Mouse (Mus musculus): ENCODE measurements around the gene Myrf. TPM values are rescaled to one million over a fixed set of nuclear protein-coding genes. Genes with fewer than 3 reads are reported as not detected.

Myrf gene
- polyA plus RNA-seq, 1 experiment: 43.1 TPM

- no peak for DNase-seq
- no peaks in the 10 kb centered on the region for H3K27me3 ChIP-seq (ENCODE audit: control insufficient read depth, insufficient read depth, low read length)
- WGBS: 91% methylated on average over 15 of the region's 15 CpGs
- 0 out of 2 replicates have a peak, but pooled peaks cover 4% of the 10 kb centered on the region for H3K4me1 ChIP-seq (ENCODE audit: control insufficient read depth, insufficient read depth, low read length)
- no peak overlapping the region for H3K4me3 ChIP-seq (replicated peaks; ENCODE audit: insufficient read depth, low read depth, low read length)
- TF ChIP-seq CTCF (IDR thresholded peaks at IDR 0.05; ENCODE audit: borderline replicate concordance, insufficient read depth, low read depth, low read length) (no peak), POLR2A (IDR thresholded peaks at IDR 0.05; ENCODE audit: borderline replicate concordance, insufficient read depth, low read length) (no peak)
- H3K27ac ChIP-seq (ENCODE audit: insufficient read depth, low read length): no peak overlapping the region
Observed at GRCm38 (mm10) chr19:10268851-10269250, 28.3 kb upstream of the Myrf start.

GRCm38 (mm10) chr19:10267953-10268352 lies 27.4 kb upstream of the Myrf start:
- H3K27me3 ChIP-seq (ENCODE audit: control insufficient read depth, insufficient read depth, low read length): no peaks in the 10 kb centered on the region
- TF ChIP-seq POLR2A (IDR thresholded peaks at IDR 0.05; ENCODE audit: borderline replicate concordance, insufficient read depth, low read length): no peak
- no peak for TF ChIP-seq CTCF (IDR thresholded peaks at IDR 0.05; ENCODE audit: borderline replicate concordance, insufficient read depth, low read depth, low read length)
- H3K4me3 ChIP-seq (replicated peaks; ENCODE audit: insufficient read depth, low read depth, low read length): no peak overlapping the region
- 96% methylated on average over 10 of the region's 10 CpGs for WGBS
- H3K4me1 ChIP-seq (ENCODE audit: control insufficient read depth, insufficient read depth, low read length): 0 out of 2 replicates have a peak, but pooled peaks cover 4% of the 10 kb centered on the region
- no peak overlapping the region for H3K27ac ChIP-seq (ENCODE audit: insufficient read depth, low read length)
- no peak for DNase-seq

- TF ChIP-seq POLR2A (IDR thresholded peaks at IDR 0.05; ENCODE audit: borderline replicate concordance, insufficient read depth, low read length) (no peak), CTCF (IDR thresholded peaks at IDR 0.05; ENCODE audit: borderline replicate concordance, insufficient read depth, low read depth, low read length) (no peak)
- WGBS: 56% methylated on average over 15 of the region's 15 CpGs
- no peak overlapping the region for H3K27ac ChIP-seq (ENCODE audit: insufficient read depth, low read length)
- H3K4me1 ChIP-seq (ENCODE audit: control insufficient read depth, insufficient read depth, low read length): 0 out of 2 replicates have a peak, but pooled peaks cover 4% of the 10 kb centered on the region
- peak in 1 of 2 experiments; percentile 32 for DNase-seq
- no peaks in the 10 kb centered on the region for H3K27me3 ChIP-seq (ENCODE audit: control insufficient read depth, insufficient read depth, low read length)
- H3K4me3 ChIP-seq (replicated peaks; ENCODE audit: insufficient read depth, low read depth, low read length): no peak overlapping the region
Observed at GRCm38 (mm10) chr19:10267057-10267456, 26.5 kb upstream of the Myrf start.

DNA sequence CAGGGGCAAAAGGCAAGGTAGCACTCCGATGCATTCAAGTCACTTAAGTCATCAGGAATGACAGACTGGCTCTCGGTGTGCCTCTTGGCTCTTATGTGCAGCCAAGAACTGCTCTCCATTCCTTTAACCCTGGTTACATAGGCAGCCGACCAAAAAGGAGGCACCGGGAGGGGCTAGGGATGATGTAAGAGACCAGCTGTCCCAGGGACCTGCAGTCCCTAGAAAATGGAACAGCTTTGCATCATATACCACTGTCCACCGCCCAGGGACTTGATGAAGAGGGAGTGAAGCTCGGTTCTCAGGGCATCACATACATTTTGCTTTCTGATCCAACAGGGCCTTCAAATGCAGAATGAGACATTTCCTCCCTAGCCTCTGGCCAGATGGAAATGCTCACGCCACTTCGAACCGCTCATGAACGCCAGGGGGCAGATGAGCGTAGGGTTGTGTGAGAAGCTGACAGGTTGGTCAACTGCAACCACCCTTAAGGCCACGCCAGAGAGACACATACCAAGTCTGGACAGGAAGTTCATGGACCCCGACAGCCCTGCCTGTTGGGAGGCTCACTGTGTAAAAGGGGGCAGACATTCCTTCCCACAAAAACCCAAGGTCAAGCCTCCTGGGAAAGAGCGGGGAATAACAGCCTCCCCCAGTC lies 25.8 kb upstream of the Myrf start:
- Histone ChIP-seq H3K27ac (ENCODE audit: insufficient read depth, low read length) (no peak overlapping the region), H3K27me3 (ENCODE audit: control insufficient read depth, insufficient read depth, low read length) (no peaks in the 10 kb centered on the region), H3K4me3 (replicated peaks; ENCODE audit: insufficient read depth, low read depth, low read length) (no peak overlapping the region), H3K4me1 (ENCODE audit: control insufficient read depth, insufficient read depth, low read length) (0 out of 2 replicates have a peak, but pooled peaks cover 7% of the 10 kb centered on the region)
- peak; percentile 54 to 60 for DNase-seq
- TF ChIP-seq CTCF (IDR thresholded peaks at IDR 0.05; ENCODE audit: borderline replicate concordance, insufficient read depth, low read depth, low read length) (peak; percentile 53), POLR2A (IDR thresholded peaks at IDR 0.05; ENCODE audit: borderline replicate concordance, insufficient read depth, low read length) (no peak)
- WGBS: 35% methylated on average over 14 of the region's 14 CpGs

- DNase-seq: no peak
- 64% methylated on average over 7 of the region's 7 CpGs for WGBS
- Histone ChIP-seq H3K27ac (ENCODE audit: insufficient read depth, low read length) (no peak overlapping the region), H3K4me1 (ENCODE audit: control insufficient read depth, insufficient read depth, low read length) (0 out of 2 replicates have a peak, but pooled peaks cover 5% of the 10 kb centered on the region), H3K4me3 (replicated peaks; ENCODE audit: insufficient read depth, low read depth, low read length) (no peak overlapping the region), H3K27me3 (ENCODE audit: control insufficient read depth, insufficient read depth, low read length) (no peaks in the 10 kb centered on the region)
- TF ChIP-seq POLR2A (IDR thresholded peaks at IDR 0.05; ENCODE audit: borderline replicate concordance, insufficient read depth, low read length) (no peak), CTCF (IDR thresholded peaks at IDR 0.05; ENCODE audit: borderline replicate concordance, insufficient read depth, low read depth, low read length) (no peak)
Observed at GRCm38 (mm10) chr19:10261369-10261768, 20.8 kb upstream of the Myrf start.

DNA sequence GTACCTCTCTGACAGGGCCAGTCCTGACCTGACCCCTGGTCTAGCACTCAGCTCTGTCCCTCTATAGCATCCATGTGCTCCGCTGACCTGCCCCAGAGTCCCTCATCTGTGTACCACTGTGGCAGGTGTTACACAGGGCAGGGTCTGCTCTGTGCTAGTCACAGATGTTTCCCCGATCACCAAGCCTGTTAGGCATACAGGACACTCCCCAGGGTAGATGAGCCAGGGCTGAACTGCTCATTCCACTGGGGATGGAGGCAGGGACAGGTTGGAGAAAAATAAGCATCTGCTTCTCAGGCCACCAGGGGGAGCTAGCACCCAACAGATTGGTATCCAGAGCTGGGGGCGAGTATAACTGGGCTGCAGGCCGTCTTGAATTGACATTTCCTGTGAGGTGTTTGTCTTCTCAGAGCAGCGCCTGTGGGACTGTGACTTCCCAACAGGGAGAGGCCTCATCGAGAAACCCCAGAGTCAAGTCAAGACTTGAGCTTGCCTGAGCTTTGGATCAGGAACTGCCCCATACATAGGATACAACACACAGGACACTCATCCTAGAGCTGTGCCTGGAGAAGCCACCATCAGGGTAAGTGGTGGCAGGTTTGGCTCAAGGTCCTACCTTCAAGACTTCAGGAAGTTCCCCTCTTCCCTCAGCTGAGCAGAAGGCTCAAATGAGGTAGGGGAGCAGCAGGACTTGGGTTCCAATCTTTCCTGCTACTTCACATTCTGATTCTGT lies 17.9 kb upstream of the Myrf start:
- H3K4me1 ChIP-seq (ENCODE audit: control insufficient read depth, insufficient read depth, low read length): 0 out of 2 replicates have a peak, but pooled peaks cover 3% of the 10 kb centered on the region
- TF ChIP-seq CTCF (IDR thresholded peaks at IDR 0.05; ENCODE audit: borderline replicate concordance, insufficient read depth, low read depth, low read length): peak; percentile 90
- no peak for TF ChIP-seq POLR2A (IDR thresholded peaks at IDR 0.05; ENCODE audit: borderline replicate concordance, insufficient read depth, low read length)
- peak; percentile 59 to 76 for DNase-seq
- H3K27me3 ChIP-seq (ENCODE audit: control insufficient read depth, insufficient read depth, low read length): no peaks in the 10 kb centered on the region
- no peak overlapping the region for H3K27ac ChIP-seq (ENCODE audit: insufficient read depth, low read length)
- no peak overlapping the region for H3K4me3 ChIP-seq (replicated peaks; ENCODE audit: insufficient read depth, low read depth, low read length)
- 24% methylated on average over 6 of the region's 6 CpGs for WGBS

DNA sequence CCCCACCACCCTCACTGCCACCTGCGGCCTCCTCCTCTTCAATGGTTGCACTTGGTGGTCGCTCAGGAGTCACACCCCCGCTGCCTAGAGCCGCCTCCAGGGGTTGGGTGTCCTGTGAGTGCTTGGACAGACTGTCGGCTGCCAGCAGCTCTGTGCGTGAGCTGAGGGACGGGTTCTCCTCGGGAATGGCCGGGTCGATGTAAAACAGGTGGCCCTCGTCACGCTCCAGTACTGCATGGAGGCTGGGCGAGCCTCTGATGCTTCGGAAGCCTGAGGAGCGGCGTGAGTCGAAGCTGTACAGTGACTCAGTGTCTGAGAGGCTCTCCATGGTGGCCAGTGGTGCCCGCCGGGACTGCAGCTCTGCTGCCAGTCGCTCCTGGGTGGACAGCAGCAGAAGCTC lies 7.6 kb upstream of the Myrf start:
- Histone ChIP-seq H3K27ac (ENCODE audit: insufficient read depth, low read length) (no peak overlapping the region), H3K27me3 (ENCODE audit: control insufficient read depth, insufficient read depth, low read length) (no peaks in the 10 kb centered on the region), H3K4me3 (replicated peaks; ENCODE audit: insufficient read depth, low read depth, low read length) (no peak overlapping the region), H3K4me1 (ENCODE audit: control insufficient read depth, insufficient read depth, low read length) (no peaks in the 10 kb centered on the region)
- 51% methylated on average over 20 of the region's 20 CpGs for WGBS
- DNase-seq: no peak
- no peak for TF ChIP-seq CTCF (IDR thresholded peaks at IDR 0.05; ENCODE audit: borderline replicate concordance, insufficient read depth, low read depth, low read length)
- no peak for TF ChIP-seq POLR2A (IDR thresholded peaks at IDR 0.05; ENCODE audit: borderline replicate concordance, insufficient read depth, low read length)

Data from cerebellum, adult 2 months (tissue).